Mouse (Mus musculus): ENCODE data around the gene Adrb1. TPM values are rescaled to one million over a fixed set of nuclear protein-coding genes. Genes with fewer than 3 reads are reported as not detected.
A peak's percentile ranks its signal among the peaks of the same experiment; 100 is the strongest.
"Not testable (repeated sequence)": the region's sequence is repeated elsewhere in the genome, so short reads cannot be mapped to it uniquely, and the experiment has no call there.

Gene Adrb1
- polyA plus RNA-seq, 1 experiment from 2014 or later: 1.2 TPM

- Histone ChIP-seq H3K4me2 (no peak overlapping the region), H3K27ac (ENCODE audit: low read depth) (0 out of 2 replicates have a peak overlapping the region, but pooled peaks have one; percentile 6), H3K36me3 (ENCODE audit: insufficient read depth) (no peaks in the 10 kb centered on the region), H3K4me1 (ENCODE audit: insufficient read depth) (peaks cover 14% of the 10 kb centered on the region; the same call in 1 of the 2 replicates), H3K27me3 (ENCODE audit: insufficient read depth, low read length) (peaks cover 6% of the 10 kb centered on the region; the same call in 1 of the 2 replicates), H3K9me3 (ENCODE audit: low read depth, low read length) (no peaks in the 10 kb centered on the region), H3K4me3 (ENCODE audit: low read depth, low read length) (no peak overlapping the region), H3K9ac (no peak overlapping the region)
- no peak for TF ChIP-seq CTCF (IDR thresholded peaks at IDR 0.05; ENCODE audit: low read depth)
- ATAC-seq (ENCODE audit: insufficient read depth) (peak; percentile 67), DNase-seq (peak; percentile 82)
- WGBS: 50% methylated on average over 9 of the region's 9 CpGs
These were observed 52.5 kb downstream of the Adrb1 start for GRCm38 (mm10) chr19:56774408-56774962.

GRCm38 (mm10) chr19:56774971-56775892 lies 53.2 kb downstream of the Adrb1 start:
- peak; percentile 34 for DNase-seq
- peak overlapping the region; percentile 20; the same call in 1 of the 2 replicates for H3K9ac ChIP-seq
- no peak for TF ChIP-seq CTCF (IDR thresholded peaks at IDR 0.05; ENCODE audit: low read depth)

GRCm38 (mm10) chr19:56775893-56776718 lies 54.1 kb downstream of the Adrb1 start:
- DNase-seq: peak; percentile 62
- Histone ChIP-seq H3K4me3 (ENCODE audit: low read depth, low read length) (peak overlapping the region; percentile 25), H3K27ac (ENCODE audit: low read depth) (no peak overlapping the region), H3K4me2 (peak overlapping the region; percentile 64), H3K36me3 (ENCODE audit: insufficient read depth) (no peaks in the 10 kb centered on the region), H3K9me3 (ENCODE audit: low read depth, low read length) (no peaks in the 10 kb centered on the region), H3K27me3 (ENCODE audit: insufficient read depth, low read length) (peaks cover 6% of the 10 kb centered on the region; the same call in 1 of the 2 replicates), H3K4me1 (ENCODE audit: insufficient read depth) (peaks cover 14% of the 10 kb centered on the region; the same call in 1 of the 2 replicates), H3K9ac (peak overlapping the region; percentile 20; the same call in 1 of the 2 replicates)
- peak; percentile 28; the same call in 1 of the 2 replicates for ATAC-seq (ENCODE audit: insufficient read depth)
- 6% methylated on average over 18 of the region's 18 CpGs for WGBS
- TF ChIP-seq CTCF (IDR thresholded peaks at IDR 0.05; ENCODE audit: low read depth): 0 out of 2 replicates have a peak, but pooled peaks have one; percentile 15

More at GRCm38 (mm10) chr19:56774971-56775892, 53.2 kb downstream of the Adrb1 start:
- peak overlapping the region; percentile 25 for H3K4me3 ChIP-seq (ENCODE audit: low read depth, low read length)
- H3K27me3 ChIP-seq (ENCODE audit: insufficient read depth, low read length): peaks cover 6% of the 10 kb centered on the region; the same call in 1 of the 2 replicates
- H3K4me2 ChIP-seq: peak overlapping the region; percentile 64
- 0 out of 2 replicates have a peak, but pooled peaks have one; percentile 19 for ATAC-seq (ENCODE audit: insufficient read depth)
- H3K4me1 ChIP-seq (ENCODE audit: insufficient read depth): peaks cover 14% of the 10 kb centered on the region; the same call in 1 of the 2 replicates
- no peak overlapping the region for H3K27ac ChIP-seq (ENCODE audit: low read depth)
- H3K36me3 ChIP-seq (ENCODE audit: insufficient read depth): no peaks in the 10 kb centered on the region
- no peaks in the 10 kb centered on the region for H3K9me3 ChIP-seq (ENCODE audit: low read depth, low read length)
- WGBS: 26% methylated on average over 24 of the region's 24 CpGs

- Histone ChIP-seq H3K9ac (no peak overlapping the region), H3K27me3 (ENCODE audit: insufficient read depth, low read length) (peaks cover 6% of the 10 kb centered on the region; the same call in 1 of the 2 replicates), H3K27ac (ENCODE audit: low read depth) (no peak overlapping the region), H3K4me3 (ENCODE audit: low read depth, low read length) (0 out of 2 replicates have a peak overlapping the region, but pooled peaks have one; percentile 25), H3K4me1 (ENCODE audit: insufficient read depth) (peaks cover 14% of the 10 kb centered on the region; the same call in 1 of the 2 replicates), H3K4me2 (peak overlapping the region; percentile 64), H3K36me3 (ENCODE audit: insufficient read depth) (no peaks in the 10 kb centered on the region), H3K9me3 (ENCODE audit: low read depth, low read length) (no peaks in the 10 kb centered on the region)
- WGBS: 13% methylated on average over 16 of the region's 16 CpGs
- TF ChIP-seq CTCF (IDR thresholded peaks at IDR 0.05; ENCODE audit: low read depth): peak; percentile 80
- DNase-seq (peak; percentile 83), ATAC-seq (ENCODE audit: insufficient read depth) (peak; percentile 61)
These were observed 54.9 kb downstream of the Adrb1 start for GRCm38 (mm10) chr19:56776719-56777382.

GRCm38 (mm10) chr19:56778532-56778931 lies 56.5 kb downstream of the Adrb1 start:
- not testable (repeated sequence) for DNase-seq; H3K27me3 ChIP-seq (ENCODE audit: insufficient read depth, low read length); H3K27ac ChIP-seq (ENCODE audit: low read depth); ATAC-seq (ENCODE audit: insufficient read depth); H3K36me3 ChIP-seq (ENCODE audit: insufficient read depth); H3K4me2 ChIP-seq; H3K9me3 ChIP-seq (ENCODE audit: low read depth, low read length); H3K4me3 ChIP-seq (ENCODE audit: low read depth, low read length); H3K9ac ChIP-seq
- TF ChIP-seq CTCF (IDR thresholded peaks at IDR 0.05; ENCODE audit: low read depth): peak; percentile 46
- peaks cover 14% of the 10 kb centered on the region; the same call in 1 of the 2 replicates for H3K4me1 ChIP-seq (ENCODE audit: insufficient read depth)
- 91% methylated on average over 7 of the region's 7 CpGs for WGBS

Other genes starting within 250 kb of the Adrb1 start
- 17.7 and 20.2 TPM in 2 replicates for gene Dclre1a, start 174.0 kb upstream of the Adrb1 start, polyA plus RNA-seq (2014; fragmentation: Nextera tagmentation; extraction: Ambion mirVana)
- gene Nhlrc2, start 173.9 kb upstream of the Adrb1 start, polyA plus RNA-seq (2014; fragmentation: Nextera tagmentation; extraction: Ambion mirVana): 21.1 and 21.4 TPM in 2 replicates
- 25.0 and 25.2 TPM in 2 replicates for gene Ccdc186, start 100.0 kb downstream of the Adrb1 start, polyA plus RNA-seq (2014; fragmentation: Nextera tagmentation; extraction: Ambion mirVana)
- gene Tdrd1, start 104.0 kb downstream of the Adrb1 start, polyA plus RNA-seq (2014; fragmentation: Nextera tagmentation; extraction: Ambion mirVana): 1.3 and 2.0 TPM in 2 replicates
- 10.3 and 11.5 TPM in 2 replicates for gene Vwa2, start 152.1 kb downstream of the Adrb1 start, polyA plus RNA-seq (2014; fragmentation: Nextera tagmentation; extraction: Ambion mirVana)

All from lung, embryonic 14.5 days (tissue).